Mouse (Mus musculus): ENCODE data around the gene Carmil1.

DNA sequence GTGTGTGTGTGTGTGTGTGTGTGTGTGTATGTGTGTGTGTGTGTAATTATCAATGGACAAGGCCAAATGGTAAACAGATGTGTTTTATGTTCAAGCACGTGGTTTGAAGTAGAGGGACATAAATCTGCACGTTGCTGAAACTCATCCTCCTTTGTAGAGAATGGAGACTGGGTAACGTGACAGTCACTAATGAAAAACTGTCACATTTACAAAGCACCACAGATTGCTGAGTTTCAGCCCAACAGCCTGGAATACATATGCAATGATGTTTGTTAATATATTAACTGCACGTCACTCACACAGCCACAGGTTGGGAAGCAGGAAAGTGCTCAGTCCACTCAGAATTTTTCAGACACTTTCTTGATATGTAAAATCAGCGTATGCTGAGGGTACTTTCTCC lies 290.1 kb downstream of the Carmil1 start:
- TF ChIP-seq CTCF (IDR thresholded peaks at IDR 0.05; ENCODE audit: low read depth, low read length): no peak
- no peak for TF ChIP-seq EP300 (IDR thresholded peaks at IDR 0.05; ENCODE audit: insufficient read depth, low read depth, low read length)
- no peak for TF ChIP-seq POLR2A (IDR thresholded peaks at IDR 0.05; ENCODE audit: insufficient read depth, low read length)

Measured in ES-Bruce4 (cell line).